Mouse (Mus musculus): Measurements from ENCODE around the gene Prkch. TPM values are rescaled to one million over a fixed set of nuclear protein-coding genes. Genes with fewer than 3 reads are reported as not detected.
A peak's percentile ranks its signal among the peaks of the same experiment; 100 is the strongest.

Prkch gene
- polyA plus RNA-seq, 1 experiment, result 12.5 TPM

GRCm38 (mm10) chr12:73544736-73545671 is 39.6 kb upstream of the Prkch start:
- H3K27me3 ChIP-seq (ENCODE audit: control insufficient read depth, insufficient read depth, low read length), result peaks cover 17% of the 10 kb centered on the region
- no peak overlapping the region for H3K27ac ChIP-seq (ENCODE audit: insufficient read depth, low read length)
- H3K36me3 ChIP-seq (ENCODE audit: control insufficient read depth, insufficient read depth, low read length), result no peaks in the 10 kb centered on the region
- TF ChIP-seq POLR2A (IDR thresholded peaks at IDR 0.05; ENCODE audit: low read depth, low read length), result no peak
- TF ChIP-seq CTCF (IDR thresholded peaks at IDR 0.05; ENCODE audit: extremely low read depth, insufficient read depth, insufficient read length, insufficient replicate concordance), result no peak
- 29% methylated on average over 48 of the region's 48 CpGs for WGBS
- H3K4me1 ChIP-seq (ENCODE audit: control insufficient read depth, insufficient read depth, insufficient read length), result peaks cover 11% of the 10 kb centered on the region; the same call in 1 of the 2 replicates
- no peak for DNase-seq (ENCODE audit: low read depth in 1 of 2, low spot score in 2 of 2)
- H3K4me3 ChIP-seq (ENCODE audit: extremely low read depth, insufficient read depth, insufficient read length), result peak overlapping the region; percentile 47; the same call in 1 of the 2 replicates

- Histone ChIP-seq H3K4me3 (ENCODE audit: extremely low read depth, insufficient read depth, insufficient read length) (peak overlapping the region; percentile 47), H3K36me3 (ENCODE audit: control insufficient read depth, insufficient read depth, low read length) (no peaks in the 10 kb centered on the region), H3K27ac (ENCODE audit: insufficient read depth, low read length) (no peak overlapping the region), H3K4me1 (ENCODE audit: control insufficient read depth, insufficient read depth, insufficient read length) (peaks cover 11% of the 10 kb centered on the region; the same call in 1 of the 2 replicates), H3K27me3 (ENCODE audit: control insufficient read depth, insufficient read depth, low read length) (peaks cover 17% of the 10 kb centered on the region)
- TF ChIP-seq POLR2A (IDR thresholded peaks at IDR 0.05; ENCODE audit: low read depth, low read length) (no peak), CTCF (IDR thresholded peaks at IDR 0.05; ENCODE audit: extremely low read depth, insufficient read depth, insufficient read length, insufficient replicate concordance) (no peak)
- 2% methylated on average over 55 of the region's 55 CpGs for WGBS
- no peak for DNase-seq (ENCODE audit: low read depth in 1 of 2, low spot score in 2 of 2)
These were observed 38.9 kb upstream of the Prkch start for GRCm38 (mm10) chr12:73545672-73546085.

GRCm38 (mm10) chr12:73546086-73546711 is 38.4 kb upstream of the Prkch start, which contains the start of gene Tmem30b:
Gene Tmem30b, minus strand, starts transcription at chr12:73546392.
- peaks cover 17% of the 10 kb centered on the region for H3K27me3 ChIP-seq (ENCODE audit: control insufficient read depth, insufficient read depth, low read length)
- 5% methylated on average over 40 of the region's 61 CpGs for WGBS

GRCm38 (mm10) chr12:73547646-73548045 is 37.0 kb upstream of the Prkch start:
- H3K27ac ChIP-seq (ENCODE audit: insufficient read depth, low read length), result no peak overlapping the region
- H3K4me1 ChIP-seq (ENCODE audit: control insufficient read depth, insufficient read depth, insufficient read length), result peaks cover 11% of the 10 kb centered on the region; the same call in 1 of the 2 replicates
- H3K27me3 ChIP-seq (ENCODE audit: control insufficient read depth, insufficient read depth, low read length), result peaks cover 17% of the 10 kb centered on the region
- WGBS, result 48% methylated on average over 10 of the region's 10 CpGs
- DNase-seq (ENCODE audit: low read depth in 1 of 2, low spot score in 2 of 2), result no peak
- TF ChIP-seq POLR2A (IDR thresholded peaks at IDR 0.05; ENCODE audit: low read depth, low read length), result no peak
- TF ChIP-seq CTCF (IDR thresholded peaks at IDR 0.05; ENCODE audit: extremely low read depth, insufficient read depth, insufficient read length, insufficient replicate concordance), result no peak
- H3K36me3 ChIP-seq (ENCODE audit: control insufficient read depth, insufficient read depth, low read length), result no peaks in the 10 kb centered on the region
- H3K4me3 ChIP-seq (ENCODE audit: extremely low read depth, insufficient read depth, insufficient read length), result no peak overlapping the region

More at GRCm38 (mm10) chr12:73546086-73546711, 38.4 kb upstream of the Prkch start, which contains the start of gene Tmem30b:
- DNase-seq (ENCODE audit: low read depth in 1 of 2, low spot score in 2 of 2), result no peak
- no peak for TF ChIP-seq POLR2A (IDR thresholded peaks at IDR 0.05; ENCODE audit: low read depth, low read length)
- TF ChIP-seq CTCF (IDR thresholded peaks at IDR 0.05; ENCODE audit: extremely low read depth, insufficient read depth, insufficient read length, insufficient replicate concordance), result no peak
- Histone ChIP-seq H3K27ac (ENCODE audit: insufficient read depth, low read length) (no peak within 1 kb of the TSS), H3K4me3 (ENCODE audit: extremely low read depth, insufficient read depth, insufficient read length) (peak within 1 kb of the TSS; percentile 47), H3K36me3 (ENCODE audit: control insufficient read depth, insufficient read depth, low read length) (no peaks in the 10 kb centered on the region), H3K4me1 (ENCODE audit: control insufficient read depth, insufficient read depth, insufficient read length) (peaks cover 11% of the 10 kb centered on the region; the same call in 1 of the 2 replicates)

- Histone ChIP-seq H3K27ac (ENCODE audit: insufficient read depth, low read length) (no peak overlapping the region), H3K27me3 (ENCODE audit: control insufficient read depth, insufficient read depth, low read length) (peaks cover 15% of the 10 kb centered on the region)
These were observed 36.3 kb upstream of the Prkch start for GRCm38 (mm10) chr12:73548259-73548658.

GRCm38 (mm10) chr12:73554155-73554554 is 30.4 kb upstream of the Prkch start:
- no peaks in the 10 kb centered on the region for H3K4me1 ChIP-seq (ENCODE audit: control insufficient read depth, insufficient read depth, insufficient read length)

More at GRCm38 (mm10) chr12:73548259-73548658, 36.3 kb upstream of the Prkch start:
- no peak overlapping the region for H3K4me3 ChIP-seq (ENCODE audit: extremely low read depth, insufficient read depth, insufficient read length)
- WGBS, result 69% methylated on average over 8 of the region's 8 CpGs
- DNase-seq (ENCODE audit: low read depth in 1 of 2, low spot score in 2 of 2), result no peak
- TF ChIP-seq CTCF (IDR thresholded peaks at IDR 0.05; ENCODE audit: extremely low read depth, insufficient read depth, insufficient read length, insufficient replicate concordance), result no peak
- no peak for TF ChIP-seq POLR2A (IDR thresholded peaks at IDR 0.05; ENCODE audit: low read depth, low read length)
- H3K36me3 ChIP-seq (ENCODE audit: control insufficient read depth, insufficient read depth, low read length), result no peaks in the 10 kb centered on the region
- peaks cover 11% of the 10 kb centered on the region; the same call in 1 of the 2 replicates for H3K4me1 ChIP-seq (ENCODE audit: control insufficient read depth, insufficient read depth, insufficient read length)

More at GRCm38 (mm10) chr12:73554155-73554554, 30.4 kb upstream of the Prkch start:
- Histone ChIP-seq H3K27me3 (ENCODE audit: control insufficient read depth, insufficient read depth, low read length) (no peaks in the 10 kb centered on the region; the same call in 1 of the 2 replicates), H3K4me3 (ENCODE audit: extremely low read depth, insufficient read depth, insufficient read length) (no peak overlapping the region), H3K27ac (ENCODE audit: insufficient read depth, low read length) (no peak overlapping the region), H3K36me3 (ENCODE audit: control insufficient read depth, insufficient read depth, low read length) (no peaks in the 10 kb centered on the region)
- peak; percentile 14; the same call in 1 of the 2 replicates for TF ChIP-seq CTCF (IDR thresholded peaks at IDR 0.05; ENCODE audit: extremely low read depth, insufficient read depth, insufficient read length, insufficient replicate concordance)
- no peak for TF ChIP-seq POLR2A (IDR thresholded peaks at IDR 0.05; ENCODE audit: low read depth, low read length)
- peak; percentile 14 to 36 for DNase-seq (ENCODE audit: low read depth in 1 of 2, low spot score in 2 of 2)
- WGBS, result 7% methylated on average over 5 of the region's 5 CpGs

All from spleen, adult 2 months (tissue).